Mouse (Mus musculus): ENCODE data around the gene Pld1.

DNA sequence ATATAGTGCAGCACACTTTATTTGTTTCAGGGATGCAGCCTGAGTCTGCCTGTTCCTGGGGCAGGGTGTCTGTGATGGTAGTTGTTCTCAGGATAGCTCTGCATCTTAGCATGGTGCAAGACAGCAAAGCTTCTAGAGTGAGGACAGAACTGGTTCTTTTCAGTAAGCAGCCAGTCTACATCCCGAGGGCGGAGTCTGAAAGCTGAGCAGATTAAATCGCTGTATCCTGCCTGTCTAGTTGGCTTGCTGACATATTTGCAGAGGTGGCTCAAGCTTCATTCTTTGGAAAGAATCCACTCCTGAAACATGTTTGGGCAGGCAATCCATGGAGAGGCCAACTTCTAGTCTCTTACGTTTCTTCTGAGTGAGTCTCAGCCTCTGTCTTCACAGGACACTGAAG, 69.9 kb downstream of the Pld1 start:
- TF ChIP-seq CTCF (IDR thresholded peaks at IDR 0.05; ENCODE audit: control insufficient read depth, insufficient read depth, insufficient read length) (no peak), MAX (IDR thresholded peaks at IDR 0.05) (no peak)
